Mouse (Mus musculus) midbrain, embryonic 16.5 days (tissue): ENCODE measurements around the gene Siah1a. TPM values are rescaled to one million over a fixed set of nuclear protein-coding genes. Genes with fewer than 3 reads are reported as not detected.

Experiments
- ATAC-seq: fragments of 200-750 bp; cut with Nextera tagmentation; 2 replicates; pipeline ENCODE4 v1.8.0; 2017; ENCODE audit warnings: moderate TSS enrichment
- H3K27ac ChIP-seq: fragments of 300-500 bp; sonication (generic); 2 replicates; pipeline ENCODE4 v1.5.1; 2014; ENCODE audit warnings: mild to moderate bottlenecking, low read length, mixed read lengths
- H3K27me3 ChIP-seq: fragments of 300-500 bp; sonication (generic); 2 replicates; pipeline ENCODE4 v1.6.1; 2014; ENCODE audit warnings: low read depth, low read length, mixed read lengths; ENCODE audit not compliant: control insufficient read depth, insufficient read depth
- H3K36me3 ChIP-seq: fragments of 300-500 bp; sonication (generic); 2 replicates; pipeline ENCODE4 v1.6.1; 2014; ENCODE audit warnings: mild to moderate bottlenecking, low read length, moderate library complexity, mixed read lengths; ENCODE audit not compliant: control insufficient read depth, insufficient read depth
- H3K4me1 ChIP-seq: fragments of 300-500 bp; sonication (generic); 2 replicates; pipeline ENCODE4 v1.6.1; 2014; ENCODE audit warnings: mild to moderate bottlenecking, low read length, mixed read lengths; ENCODE audit not compliant: control insufficient read depth, insufficient read depth
- H3K4me2 ChIP-seq: fragments of 300-500 bp; sonication (generic); 2 replicates; pipeline ENCODE4 v1.6.1; 2014; ENCODE audit warnings: mild to moderate bottlenecking, low read length, mixed read lengths
- H3K4me3 ChIP-seq: fragments of 300-500 bp; sonication (generic); 2 replicates; pipeline ENCODE4 v1.5.1; 2014; ENCODE audit warnings: low read depth, mild to moderate bottlenecking, low read length, moderate library complexity, mixed read lengths
- H3K9ac ChIP-seq: fragments of 300-500 bp; sonication (generic); 2 replicates; pipeline ENCODE4 v1.6.1; 2014; ENCODE audit warnings: low read depth, low read length, mixed read lengths
- H3K9me3 ChIP-seq: fragments of 300-500 bp; sonication (generic); replicated peaks from 2 replicates; pipeline ENCODE4 v1.6.1; 2014; ENCODE audit warnings: mild to moderate bottlenecking, low read length, mixed read lengths; ENCODE audit not compliant: control insufficient read depth, poor library complexity, severe bottlenecking
- WGBS: fragments of 180-500 bp; shearing (Covaris S2); extraction: QIAGEN DNeasy Blood & Tissue Kit; methylation state at CpG from one replicate; pipeline ENCODE4 v1.1.7; 2014; 5-methylcytosine and 5-hydroxymethylcytosine counted together
- polyA plus RNA-seq: library from polyadenylated mRNA; unstranded; fragments of >200 nt; fragmentation: Nextera tagmentation; extraction: Ambion mirVana; gene quantifications from 2 replicates; pipeline ENCODE4 v1.2.1, GENCODE M21; 2015

Siah1a gene
- polyA plus RNA-seq, 1 experiment from 2014 or later: 71.9 TPM

- no peak overlapping the region for H3K9ac ChIP-seq
- no peaks in the 10 kb centered on the region for H3K4me1 ChIP-seq
- H3K4me2 ChIP-seq: no peak overlapping the region
- ATAC-seq: no peak
- H3K27me3 ChIP-seq: no peaks in the 10 kb centered on the region
- no peak overlapping the region for H3K4me3 ChIP-seq
- H3K36me3 ChIP-seq: no peaks in the 10 kb centered on the region
- 83% methylated on average over 5 of the region's 5 CpGs for WGBS
- H3K9me3 ChIP-seq: no peaks in the 10 kb centered on the region
- H3K27ac ChIP-seq: no peak overlapping the region
Observed at GRCm38 (mm10) chr8:86768499-86768898, 22.8 kb upstream of the Siah1a start.

DNA sequence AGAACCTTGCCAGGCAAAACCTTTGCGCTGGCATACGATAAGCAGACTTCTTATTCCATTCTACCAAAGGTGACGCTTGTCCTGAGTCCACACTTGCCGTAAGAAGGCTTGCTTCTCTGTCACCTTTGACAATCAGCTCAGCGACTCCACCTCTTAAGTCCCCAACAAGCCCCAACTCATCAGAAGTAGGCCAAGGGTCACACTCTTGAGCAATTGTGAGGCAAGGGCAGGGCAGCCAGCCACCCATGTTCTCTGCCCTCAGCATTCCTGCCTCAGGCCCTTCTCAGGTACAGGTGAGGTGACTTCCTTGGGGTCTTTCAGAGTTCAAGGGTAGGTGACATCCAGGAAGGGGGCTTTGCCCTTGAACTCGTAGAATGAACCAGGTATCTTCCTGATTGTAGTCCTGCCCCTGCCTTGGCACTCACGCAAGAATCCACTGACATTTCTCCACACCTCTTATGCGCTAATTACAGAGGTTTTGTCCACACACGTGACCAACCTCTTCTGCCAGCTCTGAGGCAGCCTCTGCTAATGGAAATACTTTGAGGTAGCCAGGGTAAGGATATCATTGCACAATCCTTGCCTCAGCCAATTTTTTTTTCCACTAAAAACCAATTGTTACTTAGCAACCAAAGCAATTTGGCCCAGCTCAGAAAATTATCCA is 20.9 kb upstream of the Siah1a start:
- no peak for ATAC-seq
- no peak overlapping the region for H3K4me2 ChIP-seq
- no peaks in the 10 kb centered on the region for H3K36me3 ChIP-seq
- no peak overlapping the region for H3K9ac ChIP-seq
- H3K4me1 ChIP-seq: no peaks in the 10 kb centered on the region
- H3K27me3 ChIP-seq: no peaks in the 10 kb centered on the region
- no peak overlapping the region for H3K27ac ChIP-seq
- no peak overlapping the region for H3K4me3 ChIP-seq
- no peaks in the 10 kb centered on the region for H3K9me3 ChIP-seq
- WGBS: 87% methylated on average over 9 of the region's 9 CpGs

DNA sequence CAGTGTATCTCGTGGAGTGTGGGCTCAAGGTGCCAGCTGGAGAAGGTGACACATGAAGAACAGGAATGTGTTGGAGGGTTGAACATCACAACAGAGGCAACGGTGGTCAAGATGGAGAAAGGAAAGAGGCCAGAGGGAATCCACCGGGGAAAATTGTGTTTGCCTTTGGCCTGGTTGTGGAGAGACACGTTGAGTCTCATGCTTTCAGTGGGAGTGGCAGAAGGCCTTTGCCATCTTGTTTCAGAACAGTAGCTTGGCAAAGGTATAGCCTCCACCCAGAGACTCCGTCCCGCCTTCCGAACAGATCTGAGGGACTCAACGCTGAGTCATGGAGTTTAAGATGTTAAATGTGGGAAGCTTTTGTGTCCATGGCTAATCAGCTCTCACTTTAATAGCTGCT is 19.9 kb upstream of the Siah1a start:
- Histone ChIP-seq H3K9me3 (no peaks in the 10 kb centered on the region), H3K36me3 (no peaks in the 10 kb centered on the region), H3K27ac (no peak overlapping the region), H3K27me3 (no peaks in the 10 kb centered on the region), H3K9ac (no peak overlapping the region), H3K4me1 (no peaks in the 10 kb centered on the region), H3K4me3 (no peak overlapping the region), H3K4me2 (no peak overlapping the region)
- 92% methylated on average over 8 of the region's 8 CpGs for WGBS
- ATAC-seq: no peak

- H3K9me3 ChIP-seq: no peaks in the 10 kb centered on the region
- WGBS: 90% methylated on average over 10 of the region's 10 CpGs
- no peaks in the 10 kb centered on the region for H3K36me3 ChIP-seq
- no peak overlapping the region for H3K27ac ChIP-seq
- H3K9ac ChIP-seq: no peak overlapping the region
- H3K4me2 ChIP-seq: no peak overlapping the region
- no peak overlapping the region for H3K4me3 ChIP-seq
- ATAC-seq: no peak
- H3K27me3 ChIP-seq: no peaks in the 10 kb centered on the region
- no peaks in the 10 kb centered on the region for H3K4me1 ChIP-seq
Observed at GRCm38 (mm10) chr8:86765155-86765554, 19.4 kb upstream of the Siah1a start.

DNA sequence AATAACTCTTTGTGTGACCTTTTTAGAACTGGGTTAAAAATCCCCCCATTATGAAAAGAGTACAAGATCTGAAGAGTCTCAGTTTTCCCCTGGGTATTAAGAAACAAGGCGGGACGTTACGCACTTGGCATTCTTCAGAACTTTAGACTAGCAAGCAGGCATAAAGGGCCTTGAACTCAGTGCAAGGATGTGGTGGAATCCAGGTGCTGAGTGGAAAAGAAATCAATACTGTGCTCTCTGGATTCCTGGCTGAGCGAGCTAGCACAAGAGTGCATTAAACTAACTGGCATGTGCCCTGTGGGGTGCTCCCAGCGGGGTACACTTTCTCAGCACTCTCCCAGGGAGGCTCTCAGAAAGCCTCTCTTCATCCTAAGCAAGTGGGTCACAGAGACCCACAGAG is 17.1 kb upstream of the Siah1a start:
- Histone ChIP-seq H3K27ac (no peak overlapping the region), H3K9me3 (no peaks in the 10 kb centered on the region), H3K4me3 (no peak overlapping the region), H3K36me3 (no peaks in the 10 kb centered on the region), H3K4me2 (no peak overlapping the region), H3K27me3 (no peaks in the 10 kb centered on the region), H3K9ac (no peak overlapping the region), H3K4me1 (no peaks in the 10 kb centered on the region)
- 55% methylated on average over 5 of the region's 5 CpGs for WGBS
- ATAC-seq: no peak

GRCm38 (mm10) chr8:86760746-86761145 is 15.0 kb upstream of the Siah1a start:
- ATAC-seq: no peak
- no peak overlapping the region for H3K9ac ChIP-seq
- no peak overlapping the region for H3K4me2 ChIP-seq
- H3K36me3 ChIP-seq: no peaks in the 10 kb centered on the region
- H3K4me3 ChIP-seq: no peak overlapping the region
- H3K27ac ChIP-seq: no peak overlapping the region
- H3K4me1 ChIP-seq: 0 out of 2 replicates have a peak, but pooled peaks cover 3% of the 10 kb centered on the region
- H3K9me3 ChIP-seq: no peaks in the 10 kb centered on the region
- WGBS: 57% methylated on average over 6 of the region's 6 CpGs
- no peaks in the 10 kb centered on the region for H3K27me3 ChIP-seq

DNA sequence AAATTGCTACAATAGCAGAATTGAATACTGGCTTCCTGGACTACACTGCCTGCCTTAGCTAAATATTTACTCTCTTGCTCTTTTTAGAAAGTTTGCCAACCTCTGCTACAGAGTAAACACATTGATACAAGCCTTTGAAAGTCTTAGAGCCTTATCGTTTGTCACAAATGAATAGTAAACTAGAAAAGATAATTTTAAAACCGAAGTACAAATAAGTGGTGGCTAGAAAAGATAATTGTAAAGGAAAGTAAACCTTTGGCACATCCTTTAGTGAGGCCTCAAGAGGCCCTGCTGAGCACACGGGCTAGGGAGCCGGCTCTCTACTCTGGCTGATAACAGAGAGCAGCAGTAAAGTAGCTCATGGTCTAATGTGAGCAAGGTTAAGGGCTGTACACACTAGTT is 13.4 kb upstream of the Siah1a start:
- no peaks in the 10 kb centered on the region for H3K9me3 ChIP-seq
- H3K4me2 ChIP-seq: no peak overlapping the region
- H3K4me1 ChIP-seq: 0 out of 2 replicates have a peak, but pooled peaks cover 3% of the 10 kb centered on the region
- no peak overlapping the region for H3K4me3 ChIP-seq
- H3K9ac ChIP-seq: no peak overlapping the region
- 60% methylated on average over 4 of the region's 4 CpGs for WGBS
- H3K36me3 ChIP-seq: no peaks in the 10 kb centered on the region
- no peak overlapping the region for H3K27ac ChIP-seq
- no peak for ATAC-seq
- no peaks in the 10 kb centered on the region for H3K27me3 ChIP-seq

GRCm38 (mm10) chr8:86758651-86759050 is 12.9 kb upstream of the Siah1a start:
- ATAC-seq: no peak
- no peak overlapping the region for H3K4me3 ChIP-seq
- no peak overlapping the region for H3K27ac ChIP-seq
- H3K27me3 ChIP-seq: no peaks in the 10 kb centered on the region
- no peak overlapping the region for H3K9ac ChIP-seq
- 79% methylated on average over 3 of the region's 3 CpGs for WGBS
- no peak overlapping the region for H3K4me2 ChIP-seq
- no peaks in the 10 kb centered on the region for H3K36me3 ChIP-seq
- no peaks in the 10 kb centered on the region for H3K9me3 ChIP-seq
- H3K4me1 ChIP-seq: 0 out of 2 replicates have a peak, but pooled peaks cover 3% of the 10 kb centered on the region

DNA sequence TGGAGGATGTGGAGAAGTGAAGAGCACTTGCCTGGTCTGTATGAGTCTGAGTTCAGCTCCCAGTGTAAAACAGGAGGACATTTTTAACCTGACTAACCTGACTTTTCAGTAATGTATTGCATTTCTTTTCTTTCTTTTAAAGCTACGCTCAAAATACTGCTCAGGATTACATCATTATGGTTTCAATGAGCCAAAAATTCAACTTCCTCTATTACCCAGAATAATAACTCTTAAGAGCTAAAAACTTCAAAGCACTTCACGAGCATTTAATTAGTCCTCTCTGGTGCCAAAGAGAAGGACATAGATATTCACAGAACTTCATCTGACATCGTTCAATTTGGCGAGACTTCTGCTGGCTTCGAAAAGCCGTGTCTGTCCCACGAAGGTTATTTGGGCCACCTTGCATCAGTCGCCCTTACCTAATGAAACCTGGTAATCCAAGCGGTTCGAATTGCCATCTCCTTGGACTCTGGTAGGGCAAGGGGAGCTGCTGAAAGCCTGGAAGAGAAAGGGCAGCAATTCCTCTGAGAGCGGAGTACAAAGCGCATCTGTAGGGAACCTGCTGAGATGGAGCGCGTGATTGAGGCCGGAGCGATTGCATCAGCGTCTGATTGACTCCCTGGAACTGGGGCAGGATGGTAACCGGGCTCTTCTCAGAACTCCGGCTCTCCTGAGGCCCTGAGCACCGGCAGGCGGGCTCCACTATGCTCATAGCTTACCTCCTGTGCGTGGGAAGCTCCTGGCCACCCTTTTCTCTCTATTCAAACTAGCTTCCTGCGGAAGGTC is 11.4 kb upstream of the Siah1a start:
- 13% methylated on average over 23 of the region's 23 CpGs for WGBS
- Histone ChIP-seq H3K4me1 (0 out of 2 replicates have a peak, but pooled peaks cover 3% of the 10 kb centered on the region), H3K4me3 (peak overlapping the region; percentile 0; the same call in 1 of the 2 replicates), H3K27me3 (no peaks in the 10 kb centered on the region), H3K9me3 (no peaks in the 10 kb centered on the region), H3K9ac (0 out of 2 replicates have a peak overlapping the region, but pooled peaks have one; percentile 16), H3K4me2 (peak overlapping the region; percentile 30), H3K27ac (no peak overlapping the region), H3K36me3 (no peaks in the 10 kb centered on the region)
- ATAC-seq: no peak
